Mouse (Mus musculus) embryonic facial prominence, embryonic 14.5 days (tissue): Measurements from ENCODE around the gene Ctsr. TPM values are rescaled to one million over a fixed set of nuclear protein-coding genes. Genes with fewer than 3 reads are reported as not detected.
"Not testable (repeated sequence)": the region's sequence is repeated elsewhere in the genome, so short reads cannot be mapped to it uniquely, and the experiment has no call there.

Experiments used
- ATAC-seq: fragments of 200-750 bp; cut with Nextera tagmentation; 2 replicates; pipeline ENCODE4 v1.8.0; 2017; ENCODE audit warnings: low read depth, moderate number of reproducible peaks, moderate TSS enrichment
- DNase-seq: peaks from one replicate; pipeline ENCODE4 v3.0.0-alpha.2; 2015; ENCODE audit warnings: low spot score
- H3K27ac ChIP-seq: fragments of 300-500 bp; sonication (generic); replicated peaks from 2 replicates; pipeline ENCODE4 v1.5.1; 2014; ENCODE audit warnings: low read depth, mild to moderate bottlenecking, low read length, moderate library complexity
- H3K27me3 ChIP-seq: fragments of 300-500 bp; sonication (generic); replicated peaks from 2 replicates; pipeline ENCODE4 v1.6.1; 2014; ENCODE audit warnings: low read length; ENCODE audit not compliant: control insufficient read depth, insufficient read depth
- H3K36me3 ChIP-seq: fragments of 300-500 bp; sonication (generic); 2 replicates; pipeline ENCODE4 v1.6.1; 2014; ENCODE audit warnings: low read length, mixed read lengths; ENCODE audit not compliant: control insufficient read depth, insufficient read depth
- H3K4me1 ChIP-seq: fragments of 300-500 bp; sonication (generic); 2 replicates; pipeline ENCODE4 v1.6.1; 2014; ENCODE audit warnings: antibody characterized with exemption, low read length; ENCODE audit not compliant: control insufficient read depth, insufficient read depth
- H3K4me2 ChIP-seq: fragments of 300-500 bp; sonication (generic); 2 replicates; pipeline ENCODE4 v1.6.1; 2014; ENCODE audit warnings: low read depth, mild to moderate bottlenecking, low read length, moderate library complexity, mixed read lengths
- H3K4me3 ChIP-seq: fragments of 300-500 bp; sonication (generic); 2 replicates; pipeline ENCODE4 v1.5.1; 2014; ENCODE audit warnings: low read depth, mild to moderate bottlenecking, low read length
- H3K9ac ChIP-seq: fragments of 300-500 bp; sonication (generic); 2 replicates; pipeline ENCODE4 v1.6.1; 2014; ENCODE audit warnings: low read depth, mild to moderate bottlenecking, low read length, moderate library complexity, mixed read lengths
- H3K9me3 ChIP-seq: fragments of 300-500 bp; sonication (generic); 2 replicates; pipeline ENCODE4 v1.6.1; 2016; ENCODE audit warnings: low read length; ENCODE audit not compliant: control insufficient read depth
- WGBS: fragments of 180-500 bp; shearing (Covaris S2); extraction: QIAGEN DNeasy Blood & Tissue Kit; methylation state at CpG from one replicate; pipeline ENCODE4 v1.1.7; 2014; 5-methylcytosine and 5-hydroxymethylcytosine counted together
- polyA plus RNA-seq: library from polyadenylated mRNA; unstranded; fragments of >200 nt; fragmentation: Nextera tagmentation; extraction: Ambion mirVana; gene quantifications from 2 replicates; pipeline ENCODE4 v1.2.1, GENCODE M21; 2014

Ctsr gene
- polyA plus RNA-seq = not detected in 2 replicates

GRCm38 (mm10) chr13:61164156-61164555 is at the start of gene Ctsr:
Ctsr (minus strand) TSS chr13:61164256.
- H3K36me3 ChIP-seq = no peaks in the 10 kb centered on the region
- WGBS = 80% methylated on average over 1 of the region's 1 CpGs

DNA sequence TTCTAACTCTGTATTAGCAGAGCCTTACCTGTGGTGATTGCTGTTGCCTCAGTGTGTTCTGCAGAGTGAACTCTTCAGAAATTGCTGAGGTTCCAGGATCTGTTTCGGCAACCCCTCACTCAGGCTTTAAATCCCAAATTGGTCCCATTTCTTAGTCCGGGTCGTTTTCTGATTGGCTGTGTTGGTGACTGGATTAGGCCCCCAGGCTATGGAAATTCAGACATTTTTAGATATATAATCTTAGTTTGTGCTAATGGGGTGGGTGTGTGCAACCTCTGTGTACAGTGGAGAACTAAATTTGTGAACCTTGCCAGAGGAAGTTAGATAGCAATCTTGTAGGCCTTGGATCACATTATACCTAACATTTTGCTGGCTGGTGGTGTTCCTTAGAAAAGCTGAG is 39.3 kb upstream of the Ctsr start, which contains the start of gene Cts6:
Gene Cts6 (minus strand): TSS at position 101 of the 400 bp plus-strand sequence.
- no peak within 1 kb of the TSS for H3K4me2 ChIP-seq
- ATAC-seq (no peak), DNase-seq (no peak)
- no peaks in the 10 kb centered on the region for H3K36me3 ChIP-seq
- no peaks in the 10 kb centered on the region for H3K4me1 ChIP-seq
- no peak within 1 kb of the TSS for H3K4me3 ChIP-seq
- no peak within 1 kb of the TSS for H3K27ac ChIP-seq
- H3K9me3 ChIP-seq = peaks cover 18% of the 10 kb centered on the region; the same call in 1 of the 2 replicates
- H3K9ac ChIP-seq = no peak within 1 kb of the TSS
- no peaks in the 10 kb centered on the region for H3K27me3 ChIP-seq
- WGBS = 84% methylated on average over 3 of the region's 3 CpGs

More at GRCm38 (mm10) chr13:61164156-61164555, at the start of gene Ctsr:
- ATAC-seq = no peak
- Histone ChIP-seq H3K9ac (no peak within 1 kb of the TSS), H3K27me3 (no peaks in the 10 kb centered on the region), H3K9me3 (peaks cover 13% of the 10 kb centered on the region), H3K27ac (no peak within 1 kb of the TSS), H3K4me3 (no peak within 1 kb of the TSS), H3K4me1 (no peaks in the 10 kb centered on the region), H3K4me2 (no peak within 1 kb of the TSS)
- no peak for DNase-seq

- H3K27ac ChIP-seq, H3K9ac ChIP-seq, ATAC-seq, H3K27me3 ChIP-seq, H3K4me1 ChIP-seq, H3K4me2 ChIP-seq, H3K9me3 ChIP-seq, H3K4me3 ChIP-seq, DNase-seq, H3K36me3 ChIP-seq: not testable (repeated sequence)
- WGBS = 74% methylated on average over 5 of the region's 5 CpGs
These were observed 21.3 kb upstream of the Ctsr start for GRCm38 (mm10) chr13:61185151-61185933.

GRCm38 (mm10) chr13:61164622-61165021 is 566 bp upstream of the Ctsr start:
- Histone ChIP-seq H3K27ac (no peak overlapping the region), H3K4me1 (no peaks in the 10 kb centered on the region), H3K9me3 (peaks cover 10% of the 10 kb centered on the region), H3K27me3 (no peaks in the 10 kb centered on the region), H3K4me2 (no peak overlapping the region), H3K36me3 (no peaks in the 10 kb centered on the region), H3K9ac (no peak overlapping the region), H3K4me3 (no peak overlapping the region)
- ATAC-seq = no peak
- no peak for DNase-seq
- 76% methylated on average over 4 of the region's 4 CpGs for WGBS

Other genes with a start within 250 kb of the Ctsr start
- not detected in 2 replicates for gene Gm49393, start 228.7 kb downstream of the Ctsr start, polyA plus RNA-seq
- 2.5 and 3.1 TPM in 2 replicates for gene Gm49391, start 227.7 kb downstream of the Ctsr start, polyA plus RNA-seq
- gene Ctla2a, start 227.6 kb downstream of the Ctsr start, polyA plus RNA-seq = 34.8 and 38.2 TPM in 2 replicates
- gene Tpbpa, start 222.3 kb downstream of the Ctsr start, polyA plus RNA-seq = not detected in 2 replicates
- not detected in 2 replicates for gene Ctsj, start 158.3 kb downstream of the Ctsr start, polyA plus RNA-seq
- gene Ctsq, start 123.6 kb downstream of the Ctsr start, polyA plus RNA-seq = not detected in 2 replicates
- gene Cts6, start 39.2 kb upstream of the Ctsr start, polyA plus RNA-seq = not detected in 2 replicates
- not detected in 2 replicates for gene Cts8, start 91.1 kb upstream of the Ctsr start, polyA plus RNA-seq
- gene Gm49398, start 124.6 kb upstream of the Ctsr start, polyA plus RNA-seq = not detected in 2 replicates
- gene Cts7, start 193.9 kb upstream of the Ctsr start, polyA plus RNA-seq = not detected in 2 replicates